Mouse (Mus musculus) lung, embryonic 16.5 days (tissue): ENCODE results near the gene Chad. TPM values are rescaled to one million over a fixed set of nuclear protein-coding genes. Genes with fewer than 3 reads are reported as not detected.
A peak's percentile ranks its signal among the peaks of the same experiment; 100 is the strongest.

Experiments
- ATAC-seq: fragments of 200-750 bp; cut with Nextera tagmentation; 2 replicates; pipeline ENCODE4 v1.8.0; 2017; ENCODE audit warnings: low read depth, mild to moderate bottlenecking, moderate library complexity
- H3K27ac ChIP-seq: fragments of 300-500 bp; sonication (generic); 2 replicates; pipeline ENCODE4 v1.5.1; 2014; ENCODE audit warnings: mild to moderate bottlenecking, control low read depth, low read length
- H3K27me3 ChIP-seq: fragments of 300-500 bp; sonication (generic); 2 replicates; pipeline ENCODE4 v1.6.1; 2014; ENCODE audit warnings: low read depth, low read length, mixed read lengths; ENCODE audit not compliant: control insufficient read depth, insufficient read depth
- H3K36me3 ChIP-seq: fragments of 300-500 bp; sonication (generic); 2 replicates; pipeline ENCODE4 v1.6.1; 2014; ENCODE audit warnings: low read length; ENCODE audit not compliant: control insufficient read depth, insufficient read depth
- H3K4me1 ChIP-seq: fragments of 300-500 bp; sonication (generic); replicated peaks from 2 replicates; pipeline ENCODE4 v1.6.1; 2014; ENCODE audit warnings: low read length, mixed read lengths; ENCODE audit not compliant: control insufficient read depth, insufficient read depth
- H3K4me2 ChIP-seq: fragments of 300-500 bp; sonication (generic); 2 replicates; pipeline ENCODE4 v1.6.1; 2014; ENCODE audit warnings: low read depth, low read length, control low read depth
- H3K4me3 ChIP-seq: fragments of 300-500 bp; sonication (generic); 2 replicates; pipeline ENCODE4 v1.5.1; 2014; ENCODE audit warnings: mild to moderate bottlenecking, low read length, control low read depth
- H3K9ac ChIP-seq: fragments of 300-500 bp; sonication (generic); 2 replicates; pipeline ENCODE4 v1.6.1; 2014; ENCODE audit warnings: low read length, control low read depth
- H3K9me3 ChIP-seq: fragments of 300-500 bp; sonication (generic); 2 replicates; pipeline ENCODE4 v1.6.1; 2016; ENCODE audit warnings: low read length; ENCODE audit not compliant: control insufficient read depth
- WGBS: fragments of 180-500 bp; shearing (Covaris S2); extraction: QIAGEN DNeasy Blood & Tissue Kit; methylation state at CpG from one replicate; pipeline ENCODE4 v1.1.7; 2014; 5-methylcytosine and 5-hydroxymethylcytosine counted together
- polyA plus RNA-seq: library from polyadenylated mRNA; unstranded; fragments of >200 nt; fragmentation: Nextera tagmentation; extraction: Ambion mirVana; gene quantifications from 2 replicates; pipeline ENCODE4 v1.2.1, GENCODE M21; 2015

Gene Chad
- polyA plus RNA-seq, 1 experiment from 2014 or later: 5.8 TPM

GRCm38 (mm10) chr11:94575036-94575435 lies 10.2 kb downstream of the Chad start:
- Histone ChIP-seq H3K4me1 (no peaks in the 10 kb centered on the region), H3K36me3 (no peaks in the 10 kb centered on the region; the same call in 1 of the 2 replicates), H3K4me2 (no peak overlapping the region), H3K4me3 (no peak overlapping the region), H3K27ac (no peak overlapping the region), H3K9ac (no peak overlapping the region), H3K9me3 (no peaks in the 10 kb centered on the region), H3K27me3 (no peaks in the 10 kb centered on the region)
- 59% methylated on average over 2 of the region's 2 CpGs for WGBS
- no peak for ATAC-seq

- Histone ChIP-seq H3K9me3 (no peaks in the 10 kb centered on the region), H3K27ac (no peak overlapping the region), H3K27me3 (no peaks in the 10 kb centered on the region), H3K4me2 (no peak overlapping the region), H3K4me3 (no peak overlapping the region), H3K36me3 (no peaks in the 10 kb centered on the region), H3K4me1 (no peaks in the 10 kb centered on the region), H3K9ac (no peak overlapping the region)
- 86% methylated on average over 9 of the region's 9 CpGs for WGBS
- ATAC-seq: no peak
These were observed 11.5 kb downstream of the Chad start for GRCm38 (mm10) chr11:94576361-94576760.

- Histone ChIP-seq H3K27ac (no peak overlapping the region), H3K27me3 (no peaks in the 10 kb centered on the region), H3K4me3 (no peak overlapping the region), H3K4me2 (no peak overlapping the region), H3K36me3 (no peaks in the 10 kb centered on the region), H3K4me1 (no peaks in the 10 kb centered on the region), H3K9ac (no peak overlapping the region), H3K9me3 (no peaks in the 10 kb centered on the region)
- WGBS: 90% methylated on average over 5 of the region's 5 CpGs
- no peak for ATAC-seq
These were observed 15.4 kb downstream of the Chad start for GRCm38 (mm10) chr11:94580111-94580740.

GRCm38 (mm10) chr11:94585091-94585490 lies 20.2 kb downstream of the Chad start:
- Histone ChIP-seq H3K4me2 (no peak overlapping the region), H3K4me1 (no peaks in the 10 kb centered on the region), H3K4me3 (no peak overlapping the region), H3K36me3 (no peaks in the 10 kb centered on the region), H3K27ac (no peak overlapping the region), H3K27me3 (no peaks in the 10 kb centered on the region), H3K9ac (no peak overlapping the region), H3K9me3 (no peaks in the 10 kb centered on the region)
- WGBS: 90% methylated on average over 9 of the region's 9 CpGs
- ATAC-seq: no peak

- Histone ChIP-seq H3K9ac (no peak overlapping the region), H3K27me3 (no peaks in the 10 kb centered on the region), H3K4me1 (0 out of 2 replicates have a peak, but pooled peaks cover 3% of the 10 kb centered on the region), H3K27ac (no peak overlapping the region), H3K4me2 (no peak overlapping the region), H3K9me3 (no peaks in the 10 kb centered on the region), H3K4me3 (no peak overlapping the region), H3K36me3 (no peaks in the 10 kb centered on the region)
- ATAC-seq: no peak
- 70% methylated on average over 6 of the region's 6 CpGs for WGBS
These were observed 22.7 kb downstream of the Chad start for GRCm38 (mm10) chr11:94587511-94587910.

- Histone ChIP-seq H3K36me3 (no peaks in the 10 kb centered on the region), H3K9me3 (no peaks in the 10 kb centered on the region), H3K4me3 (no peak overlapping the region), H3K27me3 (no peaks in the 10 kb centered on the region), H3K4me2 (no peak overlapping the region), H3K9ac (no peak overlapping the region), H3K4me1 (peaks cover 6% of the 10 kb centered on the region; the same call in 1 of the 2 replicates), H3K27ac (no peak overlapping the region)
- 59% methylated on average over 7 of the region's 7 CpGs for WGBS
- ATAC-seq: no peak
These were observed 31.5 kb downstream of the Chad start for GRCm38 (mm10) chr11:94596311-94596852.

GRCm38 (mm10) chr11:94597319-94597718 lies 32.5 kb downstream of the Chad start:
- Histone ChIP-seq H3K4me3 (no peak overlapping the region), H3K9ac (no peak overlapping the region), H3K36me3 (no peaks in the 10 kb centered on the region), H3K9me3 (no peaks in the 10 kb centered on the region), H3K4me2 (no peak overlapping the region), H3K4me1 (peaks cover 7% of the 10 kb centered on the region), H3K27ac (no peak overlapping the region), H3K27me3 (no peaks in the 10 kb centered on the region)
- 77% methylated on average over 4 of the region's 4 CpGs for WGBS
- ATAC-seq: no peak

GRCm38 (mm10) chr11:94598437-94599120 lies 33.7 kb downstream of the Chad start:
- Histone ChIP-seq H3K9ac (no peak overlapping the region), H3K4me2 (no peak overlapping the region), H3K36me3 (no peaks in the 10 kb centered on the region), H3K4me3 (no peak overlapping the region), H3K27ac (no peak overlapping the region), H3K9me3 (no peaks in the 10 kb centered on the region), H3K4me1 (peaks cover 7% of the 10 kb centered on the region), H3K27me3 (no peaks in the 10 kb centered on the region)
- WGBS: 61% methylated on average over 6 of the region's 6 CpGs
- ATAC-seq: no peak

- Histone ChIP-seq H3K27me3 (no peaks in the 10 kb centered on the region), H3K27ac (no peak overlapping the region), H3K36me3 (no peaks in the 10 kb centered on the region), H3K9ac (no peak overlapping the region), H3K4me2 (peak overlapping the region; percentile 72; the same call in 1 of the 2 replicates), H3K9me3 (no peaks in the 10 kb centered on the region), H3K4me1 (peaks cover 7% of the 10 kb centered on the region), H3K4me3 (no peak overlapping the region; the same call in 1 of the 2 replicates)
- no peak for ATAC-seq
- 86% methylated on average over 7 of the region's 7 CpGs for WGBS
These were observed 35.6 kb downstream of the Chad start for GRCm38 (mm10) chr11:94600447-94600846.
